In the genomic region with DNA sequence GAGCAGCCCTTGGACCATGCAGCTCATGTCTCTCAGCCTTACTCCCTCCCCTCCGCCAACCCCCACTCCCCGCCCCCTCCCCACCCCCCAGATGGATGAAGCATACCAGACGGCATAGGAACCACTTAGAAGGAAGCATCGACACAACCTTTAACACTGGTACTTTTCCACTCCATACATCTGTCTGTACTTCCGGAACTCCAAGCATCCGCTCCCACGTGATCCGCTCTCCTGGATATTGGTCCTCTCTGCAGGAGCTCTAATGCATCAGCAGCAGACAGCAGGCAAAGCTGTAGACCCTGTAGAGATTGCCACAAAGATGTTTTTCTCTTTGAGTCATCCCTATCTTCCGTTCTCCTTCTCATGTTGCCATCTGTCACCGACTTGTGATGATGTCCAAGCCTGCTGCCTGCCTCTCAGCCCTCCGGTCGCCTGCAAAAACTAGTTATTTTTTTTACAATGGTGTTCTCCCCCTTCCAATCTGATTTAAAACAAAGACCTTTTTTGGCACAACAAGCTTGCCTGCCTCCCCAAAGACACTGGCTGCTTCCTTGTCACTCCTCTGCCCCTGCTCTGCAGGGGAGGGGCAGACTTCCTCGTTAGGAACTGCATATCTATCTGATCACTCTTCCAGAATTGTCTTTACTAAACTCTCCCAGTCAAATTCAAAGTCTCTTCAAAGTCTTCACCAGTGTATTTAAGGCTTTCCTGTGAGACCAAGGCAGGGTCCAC, we compare ENCODE assay signal across 8 mouse cellular contexts.
A peak's percentile ranks its signal among the peaks of the same experiment; 100 is the strongest.
DNase-seq lines count a peak whose midpoint lies in the region; ATAC-seq lines count a peak whose summit lies in the region.

No protein-coding gene starts in this region.

- peak overlapping the region; percentile 48 for H3K4me2 ChIP-seq in intestine, embryonic 15.5 days (replicated peaks)
- no peak overlapping the region for H3K4me2 ChIP-seq in neural tube, embryonic 11.5 days (ENCODE audit: low read depth)

- peak overlapping the region; percentile 69 for H3K27ac ChIP-seq in intestine, embryonic 15.5 days
- H3K27ac ChIP-seq in neural tube, embryonic 11.5 days (ENCODE audit: low read depth, low read length) = no peak overlapping the region; the same call in 1 of the 2 replicates

- 0 out of 2 replicates have a peak, but pooled peaks cover 3% of the 10 kb centered on the region for H3K4me1 ChIP-seq in intestine, embryonic 15.5 days (replicated peaks)
- no peaks in the 10 kb centered on the region for H3K4me1 ChIP-seq in neural tube, embryonic 11.5 days (ENCODE audit: control insufficient read depth, insufficient read depth, low read length)

- intact Hi-C loops in left cerebral cortex, postnatal 14 days (cut with DNase I) = no loop called here

- H3K36me3 ChIP-seq in intestine, embryonic 15.5 days = no peaks in the 10 kb centered on the region
- no peaks in the 10 kb centered on the region for H3K36me3 ChIP-seq in neural tube, embryonic 11.5 days (ENCODE audit: control insufficient read depth, insufficient read depth, low read length)

- no peak overlapping the region for H3K4me3 ChIP-seq in intestine, embryonic 15.5 days (replicated peaks)
- H3K4me3 ChIP-seq in neural tube, embryonic 11.5 days (ENCODE audit: low read depth, low read length) = no peak overlapping the region

- ATAC-seq in intestine, embryonic 15.5 days = peak; percentile 93
- ATAC-seq in neural tube, embryonic 11.5 days (ENCODE audit: insufficient read depth, low FRiP score, low TSS enrichment) = no peak

- 9% methylated on average over 13 of the region's 13 CpGs for WGBS in intestine, embryonic 15.5 days
- 25% methylated on average over 13 of the region's 13 CpGs for WGBS in neural tube, embryonic 11.5 days

- H3K9ac ChIP-seq in intestine, embryonic 15.5 days = no peak overlapping the region
- H3K9ac ChIP-seq in neural tube, embryonic 11.5 days (ENCODE audit: low read length) = no peak overlapping the region

- no peaks in the 10 kb centered on the region for H3K27me3 ChIP-seq in intestine, embryonic 15.5 days (replicated peaks)
- H3K27me3 ChIP-seq in neural tube, embryonic 11.5 days (ENCODE audit: control insufficient read depth, insufficient read depth, low read length) = no peaks in the 10 kb centered on the region

- H3K9me3 ChIP-seq in intestine, embryonic 15.5 days = no peaks in the 10 kb centered on the region
- H3K9me3 ChIP-seq in neural tube, embryonic 11.5 days (ENCODE audit: control insufficient read depth, low read length) = no peaks in the 10 kb centered on the region

- peak; percentile 23 for DNase-seq in testis, postnatal 14 days (ENCODE audit: low spot score)
- DNase-seq in testis, postnatal 10 days (ENCODE audit: low spot score) = no peak
- peak; percentile 51 for DNase-seq in embryo, embryonic 11.5 days (ENCODE audit: low read depth, low spot score)
- DNase-seq in left cerebral cortex, postnatal 14 days (ENCODE audit: low spot score in 2 of 2) = peak; percentile 21 to 27
- peak; percentile 62 for DNase-seq in neural tube, embryonic 11.5 days (ENCODE audit: low spot score)
- DNase-seq in c-Kit-positive CD71-positive TER-119-positive erythroid progenitor cells, embryonic 14.5 days (ENCODE audit: low spot score) = no peak
- DNase-seq in spleen, adult 18-20 months = no peak

Comparison
In these comparisons a context has a peak if more than half of its experiments do, and no peak if none do; other contexts are left out.
1. DNase-seq: peak in testis, postnatal 14 days (single experiment), embryo, embryonic 11.5 days (single experiment), left cerebral cortex, postnatal 14 days (2 of 2) and neural tube, embryonic 11.5 days (single experiment); none in testis, postnatal 10 days (single experiment), c-Kit-positive CD71-positive TER-119-positive erythroid progenitor cells, embryonic 14.5 days (single experiment) and spleen, adult 18-20 months (0 of 2).